Mouse (Mus musculus) neural tube, embryonic 14.5 days (tissue): ENCODE data around the gene Dhx34. TPM values are rescaled to one million over a fixed set of nuclear protein-coding genes. Genes with fewer than 3 reads are reported as not detected.
"Not testable (repeated sequence)": the region's sequence is repeated elsewhere in the genome, so short reads cannot be mapped to it uniquely, and the experiment has no call there.

ENCODE experiments used
- ATAC-seq: fragments of 200-750 bp; cut with Nextera tagmentation; 2 replicates; pipeline ENCODE4 v1.8.0; 2017; ENCODE audit warnings: low read depth, mild to moderate bottlenecking, moderate TSS enrichment, moderate library complexity
- H3K27ac ChIP-seq: fragments of 300-500 bp; sonication (generic); 2 replicates; pipeline ENCODE4 v1.5.1; 2014; ENCODE audit warnings: low read depth, mild to moderate bottlenecking, control low read depth, low read length, moderate library complexity, mixed read lengths
- H3K27me3 ChIP-seq: fragments of 300-500 bp; sonication (generic); 2 replicates; pipeline ENCODE4 v1.6.1; 2014; ENCODE audit warnings: low read length; ENCODE audit not compliant: control insufficient read depth, insufficient read depth
- H3K36me3 ChIP-seq: fragments of 300-500 bp; sonication (generic); 2 replicates; pipeline ENCODE4 v1.6.1; 2014; ENCODE audit warnings: low read length, mixed read lengths; ENCODE audit not compliant: control insufficient read depth, insufficient read depth
- H3K4me1 ChIP-seq: fragments of 300-500 bp; sonication (generic); 2 replicates; pipeline ENCODE4 v1.6.1; 2014; ENCODE audit warnings: low read length; ENCODE audit not compliant: control insufficient read depth, insufficient read depth
- H3K4me2 ChIP-seq: fragments of 300-500 bp; sonication (generic); 2 replicates; pipeline ENCODE4 v1.6.1; 2014; ENCODE audit warnings: mild to moderate bottlenecking, low read depth, low read length, control low read depth
- H3K4me3 ChIP-seq: fragments of 300-500 bp; sonication (generic); 2 replicates; pipeline ENCODE4 v1.5.1; 2014; ENCODE audit warnings: low read depth, low read length, control low read depth, mixed read lengths
- H3K9ac ChIP-seq: fragments of 300-500 bp; sonication (generic); replicated peaks from 2 replicates; pipeline ENCODE4 v1.6.1; 2014; ENCODE audit warnings: low read depth, mild to moderate bottlenecking, control low read depth, low read length, mixed read lengths
- H3K9me3 ChIP-seq: fragments of 300-500 bp; sonication (generic); 2 replicates; pipeline ENCODE4 v1.6.1; 2016; ENCODE audit warnings: low read length; ENCODE audit not compliant: control insufficient read depth
- WGBS: fragments of 180-500 bp; shearing (Covaris S2); extraction: QIAGEN DNeasy Blood & Tissue Kit; methylation state at CpG from one replicate; pipeline ENCODE4 v1.1.7; 2014; 5-methylcytosine and 5-hydroxymethylcytosine counted together
- polyA plus RNA-seq: library from polyadenylated mRNA; unstranded; fragments of >200 nt; fragmentation: Nextera tagmentation; extraction: Ambion mirVana; gene quantifications from 2 replicates; pipeline ENCODE4 v1.2.1, GENCODE M21; 2014

Dhx34 gene
- polyA plus RNA-seq, 1 experiment from 2014 or later: 6.8 TPM

DNA sequence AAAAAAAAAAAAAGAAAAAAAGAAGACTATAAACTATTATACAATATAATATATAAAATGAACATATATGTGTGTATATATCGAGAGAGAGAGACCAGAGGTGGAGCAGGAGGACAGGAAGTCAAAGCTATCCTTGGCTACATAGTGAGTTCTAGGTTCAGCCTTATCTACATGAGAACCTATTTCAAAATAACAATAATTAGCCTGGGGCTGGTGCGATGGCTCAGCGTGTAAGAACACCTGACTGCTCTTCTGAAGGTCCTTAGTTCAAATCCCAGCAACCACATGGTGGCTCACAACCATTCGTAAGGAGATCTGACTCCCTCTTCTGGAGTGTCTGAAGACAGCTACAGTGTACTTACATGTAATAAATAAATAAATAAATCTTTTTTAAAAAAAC is 34.1 kb upstream of the Dhx34 start:
- H3K36me3 ChIP-seq, H3K4me3 ChIP-seq, ATAC-seq, H3K27ac ChIP-seq, H3K9ac ChIP-seq, H3K9me3 ChIP-seq, H3K4me2 ChIP-seq, H3K27me3 ChIP-seq, H3K4me1 ChIP-seq: not testable (repeated sequence)
- WGBS: 83% methylated on average over 4 of the region's 4 CpGs

DNA sequence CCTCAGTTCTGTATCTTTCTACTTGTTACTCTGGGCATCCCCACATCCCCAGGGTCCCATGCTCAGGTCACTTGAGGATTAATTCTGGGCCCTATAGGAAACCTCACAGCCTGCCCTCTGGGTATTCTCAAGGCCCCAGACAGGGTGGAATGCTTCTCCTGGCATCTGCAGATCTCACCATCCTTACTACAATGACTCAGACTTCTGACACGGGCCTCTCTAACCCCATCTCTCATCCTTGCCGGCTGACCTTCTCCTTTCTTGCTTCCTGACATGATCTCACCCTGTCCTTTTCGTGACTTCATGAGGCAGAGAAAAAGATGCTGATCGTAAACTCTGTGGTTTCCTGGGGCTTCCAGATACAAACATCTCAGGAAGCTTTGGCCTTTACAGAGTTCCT is 32.4 kb upstream of the Dhx34 start:
- H3K27ac ChIP-seq: no peak overlapping the region
- H3K4me1 ChIP-seq: no peaks in the 10 kb centered on the region
- WGBS: 62% methylated on average over 4 of the region's 4 CpGs
- H3K27me3 ChIP-seq: no peaks in the 10 kb centered on the region
- H3K9me3 ChIP-seq: no peaks in the 10 kb centered on the region
- no peak overlapping the region for H3K4me2 ChIP-seq
- no peak overlapping the region for H3K4me3 ChIP-seq
- H3K36me3 ChIP-seq: no peaks in the 10 kb centered on the region
- H3K9ac ChIP-seq: no peak overlapping the region
- no peak for ATAC-seq

DNA sequence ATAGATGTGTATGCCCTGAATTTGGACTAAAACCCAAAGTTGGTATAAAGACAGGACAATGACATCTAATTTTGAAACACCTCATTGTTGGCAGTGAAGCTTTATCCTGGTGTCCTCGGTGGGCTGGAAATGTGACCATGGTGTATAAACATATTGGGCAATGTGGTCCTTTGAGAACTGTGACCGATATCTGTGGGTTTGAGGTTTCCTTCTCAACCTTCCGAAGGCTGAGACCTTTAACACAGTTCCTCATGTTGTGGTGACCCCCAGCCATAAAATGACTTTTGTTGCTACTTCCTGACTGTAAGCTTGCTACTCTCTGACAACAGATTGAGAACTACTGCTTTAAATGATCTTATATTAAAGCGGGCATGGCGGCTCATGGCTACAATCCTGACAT is 28.9 kb upstream of the Dhx34 start:
- no peak for ATAC-seq

DNA sequence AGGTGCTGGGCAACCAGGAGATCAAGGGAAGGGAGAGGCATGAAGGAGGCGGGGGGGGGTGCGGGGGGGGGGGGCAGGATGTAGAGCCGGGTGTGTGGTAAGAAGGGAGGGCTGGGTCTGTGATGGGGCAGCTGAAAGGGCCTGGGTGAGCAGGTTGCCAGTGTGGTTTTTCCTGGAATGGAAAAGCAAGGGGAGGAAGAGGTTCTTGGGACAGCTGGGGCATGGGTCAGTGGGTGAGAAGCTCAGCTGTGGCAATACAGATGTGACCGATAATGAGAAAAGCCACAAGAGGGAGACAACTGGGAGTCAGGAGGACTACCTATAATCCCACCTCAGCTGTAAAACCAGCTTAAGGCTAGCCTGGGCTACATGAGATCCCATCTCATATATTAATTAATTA is 24.1 kb upstream of the Dhx34 start:
- no peak overlapping the region for H3K4me3 ChIP-seq
- H3K4me1 ChIP-seq: no peaks in the 10 kb centered on the region
- no peak overlapping the region for H3K4me2 ChIP-seq
- no peak for ATAC-seq
- H3K27ac ChIP-seq: no peak overlapping the region
- H3K36me3 ChIP-seq: no peaks in the 10 kb centered on the region
- 67% methylated on average over 1 of the region's 4 CpGs for WGBS
- H3K9ac ChIP-seq: no peak overlapping the region
- H3K9me3 ChIP-seq: no peaks in the 10 kb centered on the region
- no peaks in the 10 kb centered on the region for H3K27me3 ChIP-seq

More for the DNA sequence above, 28.9 kb upstream of the Dhx34 start:
- no peaks in the 10 kb centered on the region for H3K36me3 ChIP-seq
- H3K9ac ChIP-seq: no peak overlapping the region
- H3K27me3 ChIP-seq: no peaks in the 10 kb centered on the region
- H3K9me3 ChIP-seq: no peaks in the 10 kb centered on the region
- no peak overlapping the region for H3K4me2 ChIP-seq
- no peak overlapping the region for H3K4me3 ChIP-seq
- no peaks in the 10 kb centered on the region for H3K4me1 ChIP-seq
- no peak overlapping the region for H3K27ac ChIP-seq
- 89% methylated on average over 5 of the region's 5 CpGs for WGBS

DNA sequence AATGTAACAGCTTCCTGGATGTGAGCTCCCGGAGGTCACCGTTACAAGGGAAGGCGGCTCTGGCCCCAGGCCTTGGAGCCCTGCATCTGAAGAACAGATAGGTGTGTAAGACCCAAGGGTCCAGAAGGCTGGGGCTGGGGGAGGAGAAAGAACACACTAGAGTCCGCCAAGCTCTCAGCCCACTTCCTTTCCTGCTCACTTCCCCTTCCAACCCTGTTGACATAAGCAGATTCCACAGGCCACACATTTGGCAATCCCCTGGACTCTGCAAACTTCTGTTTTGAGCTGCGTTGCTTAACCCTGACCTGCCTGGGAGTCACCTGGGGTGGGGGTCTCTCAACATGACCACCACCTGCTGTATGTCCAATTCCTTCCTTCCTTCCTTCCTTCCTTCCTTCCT is 22.2 kb upstream of the Dhx34 start, which contains the start of gene C5ar2:
Gene C5ar2 (minus strand): TSS at position 88 of the 400 bp plus-strand sequence.
- Histone ChIP-seq H3K36me3 (no peaks in the 10 kb centered on the region), H3K4me1 (no peaks in the 10 kb centered on the region), H3K9ac (no peak within 1 kb of the TSS), H3K9me3 (no peaks in the 10 kb centered on the region), H3K4me2 (no peak within 1 kb of the TSS), H3K27ac (no peak within 1 kb of the TSS), H3K4me3 (no peak within 1 kb of the TSS), H3K27me3 (no peaks in the 10 kb centered on the region)
- no peak for ATAC-seq
- WGBS: 82% methylated on average over 5 of the region's 5 CpGs

DNA sequence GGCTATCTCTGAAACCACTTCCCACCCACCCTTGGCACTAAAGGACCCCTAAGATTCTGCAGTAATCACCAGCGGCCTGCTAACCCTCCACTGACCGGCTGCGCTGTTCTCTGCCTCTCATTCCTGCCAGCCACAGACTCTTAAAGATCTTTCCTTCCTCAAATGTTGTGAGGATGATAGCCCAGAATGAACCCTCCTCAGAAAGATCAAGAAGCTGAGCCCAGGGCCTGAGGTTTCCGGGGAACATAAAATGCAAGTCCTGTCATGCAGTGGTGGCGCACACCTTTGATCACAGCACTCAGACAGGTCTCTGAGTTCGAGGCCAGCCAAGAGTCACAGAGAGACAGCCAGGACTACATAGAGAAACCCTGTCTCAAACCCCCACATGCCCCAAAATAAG is 20.4 kb upstream of the Dhx34 start:
- no peak overlapping the region for H3K27ac ChIP-seq
- no peaks in the 10 kb centered on the region for H3K36me3 ChIP-seq
- 88% methylated on average over 6 of the region's 6 CpGs for WGBS

DNA sequence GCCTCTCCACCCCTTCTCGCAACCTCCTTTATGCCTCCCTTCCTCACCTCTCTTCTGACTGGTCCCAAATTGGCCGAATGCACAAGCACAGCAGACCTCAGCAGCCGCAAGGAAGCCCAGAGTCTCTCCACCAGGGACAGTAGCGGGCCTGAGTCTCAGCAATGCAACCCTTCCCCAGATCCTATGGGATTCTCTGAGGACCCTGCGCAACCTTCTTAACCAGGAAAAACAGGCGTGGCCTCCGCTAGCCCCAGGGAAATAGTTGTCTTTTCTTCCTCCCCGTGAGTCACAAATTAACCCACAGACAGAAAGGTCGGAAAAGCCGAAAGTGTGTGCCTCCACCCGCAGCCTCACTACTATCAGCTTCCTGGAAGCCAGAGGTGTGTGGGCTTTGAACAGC is 19.9 kb upstream of the Dhx34 start:
- Histone ChIP-seq H3K4me2 (no peak overlapping the region), H3K9me3 (no peaks in the 10 kb centered on the region), H3K27me3 (no peaks in the 10 kb centered on the region), H3K27ac (no peak overlapping the region), H3K9ac (no peak overlapping the region), H3K36me3 (no peaks in the 10 kb centered on the region), H3K4me3 (no peak overlapping the region), H3K4me1 (no peaks in the 10 kb centered on the region)
- ATAC-seq: no peak
- WGBS: 60% methylated on average over 11 of the region's 11 CpGs

More for the DNA sequence above, 20.4 kb upstream of the Dhx34 start:
- Histone ChIP-seq H3K4me1 (no peaks in the 10 kb centered on the region), H3K9ac (no peak overlapping the region), H3K9me3 (no peaks in the 10 kb centered on the region), H3K27me3 (no peaks in the 10 kb centered on the region), H3K4me3 (no peak overlapping the region), H3K4me2 (no peak overlapping the region)
- ATAC-seq: no peak

DNA sequence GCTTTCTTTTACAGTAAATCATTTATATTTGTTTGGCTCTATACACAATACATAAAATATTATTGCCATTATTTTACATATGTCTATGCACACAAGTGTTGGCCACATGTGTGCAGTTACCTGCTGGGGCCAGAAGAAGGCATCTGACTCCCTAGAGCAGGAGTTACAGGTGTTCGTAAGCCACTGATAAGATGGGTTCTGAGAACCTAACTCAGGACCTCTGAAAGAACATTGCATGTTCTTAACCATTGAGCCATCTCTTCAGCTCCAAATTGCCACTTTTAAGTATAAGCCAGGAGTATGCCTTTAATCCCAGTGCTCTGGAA is 19.1 kb upstream of the Dhx34 start:
- H3K9me3 ChIP-seq: no peaks in the 10 kb centered on the region
- no peaks in the 10 kb centered on the region for H3K36me3 ChIP-seq
- no peak overlapping the region for H3K4me2 ChIP-seq
- H3K4me1 ChIP-seq: no peaks in the 10 kb centered on the region
- no peak overlapping the region for H3K9ac ChIP-seq
- H3K27me3 ChIP-seq: no peaks in the 10 kb centered on the region
- 90% methylated on average over 1 of the region's 1 CpGs for WGBS
- H3K4me3 ChIP-seq: no peak overlapping the region
- no peak overlapping the region for H3K27ac ChIP-seq
- ATAC-seq: no peak

DNA sequence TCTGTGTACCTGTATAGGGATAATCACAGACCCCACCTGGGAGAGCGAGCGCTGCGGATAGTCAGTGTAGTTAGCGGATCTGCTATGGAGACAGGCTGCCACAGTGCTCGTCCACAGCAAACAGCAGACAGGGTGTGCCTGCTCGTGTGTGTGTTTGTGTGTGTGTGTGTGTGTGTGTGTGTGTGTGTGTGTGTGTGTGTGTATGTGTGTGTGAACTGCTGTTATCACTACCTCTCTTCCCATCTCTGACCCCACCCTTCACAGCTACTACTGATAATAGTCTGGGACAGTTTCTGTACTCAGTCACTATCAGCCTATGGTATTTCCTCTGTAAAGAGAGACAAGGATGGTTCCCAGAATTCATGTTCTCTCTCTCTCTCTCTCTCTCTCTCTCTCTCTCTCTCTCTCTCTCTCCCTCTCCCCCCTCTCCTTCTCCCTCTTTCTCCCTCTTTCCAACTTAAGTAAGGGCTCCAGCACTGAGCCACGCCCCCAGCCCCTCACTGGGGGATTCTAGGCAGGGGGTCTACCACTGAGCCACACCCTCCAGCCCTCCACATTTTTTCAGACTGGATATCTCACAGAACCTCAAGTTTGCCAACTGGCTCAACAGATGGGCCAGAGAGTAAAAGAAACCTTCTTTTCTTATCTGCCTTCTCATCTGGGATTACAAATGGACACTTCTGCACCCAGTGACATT is 18.6 kb upstream of the Dhx34 start:
- H3K36me3 ChIP-seq: no peaks in the 10 kb centered on the region
- H3K27me3 ChIP-seq: no peaks in the 10 kb centered on the region
- H3K9ac ChIP-seq: no peak overlapping the region
- no peaks in the 10 kb centered on the region for H3K9me3 ChIP-seq
- H3K4me1 ChIP-seq: no peaks in the 10 kb centered on the region
- 73% methylated on average over 7 of the region's 7 CpGs for WGBS
- no peak overlapping the region for H3K27ac ChIP-seq
- no peak for ATAC-seq
- no peak overlapping the region for H3K4me3 ChIP-seq
- no peak overlapping the region for H3K4me2 ChIP-seq
